Mouse (Mus musculus) retina, adult 2 months (tissue): Measurements from ENCODE around the gene Dapk3.

Source experiments
- DNase-seq: peaks from one replicate; pipeline ENCODE4 v3.0.0-alpha.2; 2012; ENCODE audit warnings: low read depth, low spot score

Gene Dapk3

GRCm38 (mm10) chr10:81236471-81237268, 53.9 kb downstream of the Dapk3 start:
- no peak for DNase-seq

GRCm38 (mm10) chr10:81238618-81239017, 55.8 kb downstream of the Dapk3 start:
- DNase-seq = no peak

GRCm38 (mm10) chr10:81240876-81241275, 58.1 kb downstream of the Dapk3 start:
- DNase-seq = no peak

GRCm38 (mm10) chr10:81242021-81242420, 59.2 kb downstream of the Dapk3 start:
- DNase-seq = no peak
